Mouse (Mus musculus) intestine, embryonic 15.5 days (tissue): ENCODE results near the gene Rmnd5b. TPM values are rescaled to one million over a fixed set of nuclear protein-coding genes. Genes with fewer than 3 reads are reported as not detected.

Source experiments
- ATAC-seq: fragments of 200-750 bp; cut with Nextera tagmentation; 2 replicates; pipeline ENCODE4 v1.8.0; 2017; ENCODE audit warnings: moderate TSS enrichment, moderate library complexity
- H3K27ac ChIP-seq: fragments of 300-500 bp; sonication (generic); 2 replicates; pipeline ENCODE4 v1.5.1; 2015; ENCODE audit warnings: mild to moderate bottlenecking, inconsistent platforms
- H3K27me3 ChIP-seq: fragments of 300-500 bp; sonication (generic); replicated peaks from 2 replicates; pipeline ENCODE4 v1.6.1; 2015; ENCODE audit warnings: inconsistent platforms
- H3K36me3 ChIP-seq: fragments of 300-500 bp; sonication (generic); 2 replicates; pipeline ENCODE4 v1.6.1; 2015; ENCODE audit warnings: inconsistent platforms
- H3K4me1 ChIP-seq: fragments of 300-500 bp; sonication (generic); replicated peaks from 2 replicates; pipeline ENCODE4 v1.6.1; 2015; ENCODE audit warnings: inconsistent platforms
- H3K4me2 ChIP-seq: fragments of 300-500 bp; sonication (generic); replicated peaks from 2 replicates; pipeline ENCODE4 v1.6.1; 2015; ENCODE audit warnings: mild to moderate bottlenecking, inconsistent platforms
- H3K4me3 ChIP-seq: fragments of 300-500 bp; sonication (generic); replicated peaks from 2 replicates; pipeline ENCODE4 v1.5.1; 2015; ENCODE audit warnings: inconsistent platforms
- H3K9ac ChIP-seq: fragments of 300-500 bp; sonication (generic); 2 replicates; pipeline ENCODE4 v1.6.1; 2015; ENCODE audit warnings: inconsistent platforms
- H3K9me3 ChIP-seq: fragments of 300-500 bp; sonication (generic); 2 replicates; pipeline ENCODE4 v1.6.1; 2016; ENCODE audit warnings: inconsistent platforms
- WGBS: fragments of 180-500 bp; shearing (Covaris S2); methylation state at CpG from one replicate; pipeline ENCODE4 v1.1.7; 2015; 5-methylcytosine and 5-hydroxymethylcytosine counted together
- polyA plus RNA-seq: library from polyadenylated mRNA; unstranded; fragments of >200 nt; fragmentation: Nextera tagmentation; extraction: Ambion mirVana; gene quantifications from 2 replicates; pipeline ENCODE4 v1.2.1, GENCODE M21; 2015

The Rmnd5b gene
- polyA plus RNA-seq, 1 experiment from 2014 or later, result 38.2 TPM

GRCm38 (mm10) chr11:51595459-51596083 is 40.1 kb downstream of the Rmnd5b start:
- 91% methylated on average over 1 of the region's 1 CpGs for WGBS
- Histone ChIP-seq H3K4me3 (no peak overlapping the region), H3K9me3 (no peaks in the 10 kb centered on the region), H3K4me2 (no peak overlapping the region), H3K4me1 (0 out of 2 replicates have a peak, but pooled peaks cover 3% of the 10 kb centered on the region), H3K36me3 (peaks cover 68% of the 10 kb centered on the region), H3K27me3 (no peaks in the 10 kb centered on the region), H3K9ac (no peak overlapping the region), H3K27ac (no peak overlapping the region)
- ATAC-seq, result no peak

- H3K9ac ChIP-seq, result no peak overlapping the region
- H3K27me3 ChIP-seq, result no peaks in the 10 kb centered on the region
- H3K4me2 ChIP-seq, result no peak overlapping the region
- no peak overlapping the region for H3K4me3 ChIP-seq
- H3K4me1 ChIP-seq, result 0 out of 2 replicates have a peak, but pooled peaks cover 3% of the 10 kb centered on the region
- 0 out of 2 replicates have a peak, but pooled peaks have one; percentile 19 for ATAC-seq
- no peaks in the 10 kb centered on the region for H3K9me3 ChIP-seq
- no peak overlapping the region for H3K27ac ChIP-seq
- H3K36me3 ChIP-seq, result peaks cover 67% of the 10 kb centered on the region
- WGBS, result 58% methylated on average over 3 of the region's 3 CpGs
These were observed 40.9 kb downstream of the Rmnd5b start for GRCm38 (mm10) chr11:51594715-51595350.

- Histone ChIP-seq H3K4me1 (0 out of 2 replicates have a peak, but pooled peaks cover 3% of the 10 kb centered on the region), H3K27me3 (no peaks in the 10 kb centered on the region), H3K27ac (no peak overlapping the region), H3K4me3 (no peak overlapping the region), H3K4me2 (no peak overlapping the region), H3K36me3 (peaks cover 63% of the 10 kb centered on the region), H3K9ac (no peak overlapping the region), H3K9me3 (no peaks in the 10 kb centered on the region)
- WGBS, result 95% methylated on average over 6 of the region's 6 CpGs
- ATAC-seq, result no peak
These were observed 41.8 kb downstream of the Rmnd5b start for GRCm38 (mm10) chr11:51593849-51594248.

DNA sequence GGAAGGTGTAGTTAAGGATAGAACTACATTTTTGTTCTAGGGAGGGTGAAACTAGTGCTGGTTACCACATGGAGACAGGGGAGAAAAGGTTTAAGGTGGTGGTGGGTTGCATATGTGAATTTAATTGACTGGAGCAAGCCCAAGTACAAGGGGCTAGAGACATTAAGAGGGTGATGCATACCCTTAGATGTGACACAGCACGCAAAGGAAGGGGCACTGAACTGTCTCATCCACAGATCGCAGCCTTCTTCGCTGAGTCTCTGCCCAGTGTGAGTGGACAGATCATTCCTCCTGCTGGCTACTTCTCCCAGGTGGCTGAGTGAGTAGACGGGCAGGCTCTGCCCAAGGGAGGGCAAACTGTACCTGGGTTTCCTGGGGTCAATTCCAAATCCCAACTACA is 42.3 kb downstream of the Rmnd5b start:
- H3K27me3 ChIP-seq, result no peaks in the 10 kb centered on the region
- no peak overlapping the region for H3K4me2 ChIP-seq
- 0 out of 2 replicates have a peak, but pooled peaks cover 3% of the 10 kb centered on the region for H3K4me1 ChIP-seq
- H3K4me3 ChIP-seq, result no peak overlapping the region
- H3K36me3 ChIP-seq, result peaks cover 62% of the 10 kb centered on the region
- ATAC-seq, result no peak
- 93% methylated on average over 4 of the region's 4 CpGs for WGBS
- no peak overlapping the region for H3K27ac ChIP-seq
- no peaks in the 10 kb centered on the region for H3K9me3 ChIP-seq
- no peak overlapping the region for H3K9ac ChIP-seq

- WGBS, result 90% methylated on average over 7 of the region's 7 CpGs
- no peak for ATAC-seq
- Histone ChIP-seq H3K9me3 (no peaks in the 10 kb centered on the region), H3K4me3 (no peak overlapping the region), H3K36me3 (peaks cover 54% of the 10 kb centered on the region), H3K4me1 (0 out of 2 replicates have a peak, but pooled peaks cover 5% of the 10 kb centered on the region), H3K9ac (no peak overlapping the region), H3K27ac (no peak overlapping the region), H3K27me3 (no peaks in the 10 kb centered on the region), H3K4me2 (no peak overlapping the region)
These were observed 43.8 kb downstream of the Rmnd5b start for GRCm38 (mm10) chr11:51591915-51592314.

- H3K9me3 ChIP-seq, result no peaks in the 10 kb centered on the region
- no peak overlapping the region for H3K4me2 ChIP-seq
- no peak overlapping the region for H3K9ac ChIP-seq
- H3K4me3 ChIP-seq, result no peak overlapping the region
- H3K36me3 ChIP-seq, result peaks cover 47% of the 10 kb centered on the region
- ATAC-seq, result no peak
- no peaks in the 10 kb centered on the region for H3K27me3 ChIP-seq
- H3K27ac ChIP-seq, result no peak overlapping the region
- 41% methylated on average over 7 of the region's 7 CpGs for WGBS
- H3K4me1 ChIP-seq, result 0 out of 2 replicates have a peak, but pooled peaks cover 9% of the 10 kb centered on the region
These were observed 44.5 kb downstream of the Rmnd5b start for GRCm38 (mm10) chr11:51591168-51591567.

DNA sequence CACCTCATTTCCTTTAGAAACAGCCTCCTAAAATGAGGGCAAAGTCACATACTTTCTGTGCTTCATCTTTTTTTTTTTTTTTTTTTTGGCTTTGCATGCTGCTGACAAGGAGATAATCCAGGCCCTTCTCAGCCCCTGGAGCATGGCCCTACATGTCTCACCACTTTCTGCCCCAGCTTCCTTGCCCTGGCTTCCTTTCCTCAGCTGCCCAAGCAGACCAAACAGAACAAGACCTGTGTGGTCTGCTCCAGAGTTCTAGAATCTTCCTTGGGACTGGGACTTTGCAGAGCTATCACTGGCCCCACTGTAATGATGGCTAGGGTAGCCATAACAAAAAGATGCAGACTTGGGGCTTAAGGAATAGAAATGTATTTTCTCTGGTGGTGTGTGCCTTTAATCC is 45.7 kb downstream of the Rmnd5b start:
- no peak overlapping the region for H3K9ac ChIP-seq
- no peak for ATAC-seq
- 0 out of 2 replicates have a peak, but pooled peaks cover 16% of the 10 kb centered on the region for H3K4me1 ChIP-seq
- H3K4me3 ChIP-seq, result no peak overlapping the region
- H3K27me3 ChIP-seq, result no peaks in the 10 kb centered on the region
- H3K4me2 ChIP-seq, result no peak overlapping the region
- H3K36me3 ChIP-seq, result peaks cover 42% of the 10 kb centered on the region
- H3K9me3 ChIP-seq, result no peaks in the 10 kb centered on the region
- H3K27ac ChIP-seq, result no peak overlapping the region

GRCm38 (mm10) chr11:51588833-51589232 is 46.9 kb downstream of the Rmnd5b start:
- H3K36me3 ChIP-seq, result peaks cover 35% of the 10 kb centered on the region
- WGBS, result 95% methylated on average over 3 of the region's 3 CpGs

DNA sequence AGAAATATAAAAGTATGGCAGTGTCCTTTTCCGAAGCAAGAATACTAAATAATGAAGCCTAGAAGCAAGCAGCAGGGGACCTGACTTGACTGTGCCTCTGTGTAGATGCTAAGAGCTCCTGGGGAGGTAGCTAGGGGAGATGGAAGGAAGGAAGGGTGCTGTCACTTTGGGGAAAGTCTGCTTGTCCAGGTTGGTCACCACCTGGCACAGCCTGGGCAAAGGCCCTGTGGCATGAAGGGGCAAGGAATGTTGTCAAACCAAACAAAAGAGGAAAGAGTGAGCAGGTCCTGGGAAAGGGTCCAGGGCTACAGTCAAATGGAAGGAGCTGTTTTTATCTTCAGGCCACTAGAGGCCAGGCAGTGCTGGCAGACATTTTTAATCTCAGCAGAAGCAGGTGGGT is 48.6 kb downstream of the Rmnd5b start:
- H3K36me3 ChIP-seq, result peaks cover 18% of the 10 kb centered on the region; the same call in 1 of the 2 replicates
- no peak for ATAC-seq
- 85% methylated on average over 1 of the region's 1 CpGs for WGBS

More at GRCm38 (mm10) chr11:51588833-51589232, 46.9 kb downstream of the Rmnd5b start:
- Histone ChIP-seq H3K4me2 (no peak overlapping the region), H3K9ac (no peak overlapping the region), H3K27me3 (no peaks in the 10 kb centered on the region), H3K27ac (no peak overlapping the region), H3K9me3 (no peaks in the 10 kb centered on the region), H3K4me3 (no peak overlapping the region), H3K4me1 (peaks cover 18% of the 10 kb centered on the region; the same call in 1 of the 2 replicates)
- no peak for ATAC-seq

GRCm38 (mm10) chr11:51586411-51586810 is 49.3 kb downstream of the Rmnd5b start:
- Histone ChIP-seq H3K27ac (no peak overlapping the region), H3K9me3 (no peaks in the 10 kb centered on the region), H3K4me2 (peak overlapping the region; percentile 88; the same call in 1 of the 2 replicates), H3K9ac (no peak overlapping the region), H3K4me3 (no peak overlapping the region), H3K27me3 (no peaks in the 10 kb centered on the region), H3K36me3 (peaks cover 16% of the 10 kb centered on the region; the same call in 1 of the 2 replicates), H3K4me1 (peaks cover 24% of the 10 kb centered on the region)
- 92% methylated on average over 13 of the region's 13 CpGs for WGBS
- no peak for ATAC-seq

More for the DNA sequence above, 48.6 kb downstream of the Rmnd5b start:
- H3K4me2 ChIP-seq, result no peak overlapping the region
- no peak overlapping the region for H3K4me3 ChIP-seq
- H3K27me3 ChIP-seq, result no peaks in the 10 kb centered on the region
- no peak overlapping the region for H3K27ac ChIP-seq
- H3K9ac ChIP-seq, result no peak overlapping the region
- H3K9me3 ChIP-seq, result no peaks in the 10 kb centered on the region
- H3K4me1 ChIP-seq, result peaks cover 24% of the 10 kb centered on the region

- Histone ChIP-seq H3K4me1 (peaks cover 21% of the 10 kb centered on the region), H3K4me2 (peak overlapping the region; percentile 88), H3K9me3 (no peaks in the 10 kb centered on the region), H3K27ac (peak overlapping the region; percentile 90), H3K4me3 (peak overlapping the region; percentile 70), H3K9ac (peak overlapping the region; percentile 89), H3K27me3 (no peaks in the 10 kb centered on the region), H3K36me3 (peaks cover 16% of the 10 kb centered on the region; the same call in 1 of the 2 replicates)
- ATAC-seq, result no peak
- WGBS, result 53% methylated on average over 8 of the region's 8 CpGs
These were observed 50.0 kb downstream of the Rmnd5b start for GRCm38 (mm10) chr11:51585608-51586252.
